Comparison of ENCODE assay signal across 9 mouse cellular contexts in the genomic region with DNA sequence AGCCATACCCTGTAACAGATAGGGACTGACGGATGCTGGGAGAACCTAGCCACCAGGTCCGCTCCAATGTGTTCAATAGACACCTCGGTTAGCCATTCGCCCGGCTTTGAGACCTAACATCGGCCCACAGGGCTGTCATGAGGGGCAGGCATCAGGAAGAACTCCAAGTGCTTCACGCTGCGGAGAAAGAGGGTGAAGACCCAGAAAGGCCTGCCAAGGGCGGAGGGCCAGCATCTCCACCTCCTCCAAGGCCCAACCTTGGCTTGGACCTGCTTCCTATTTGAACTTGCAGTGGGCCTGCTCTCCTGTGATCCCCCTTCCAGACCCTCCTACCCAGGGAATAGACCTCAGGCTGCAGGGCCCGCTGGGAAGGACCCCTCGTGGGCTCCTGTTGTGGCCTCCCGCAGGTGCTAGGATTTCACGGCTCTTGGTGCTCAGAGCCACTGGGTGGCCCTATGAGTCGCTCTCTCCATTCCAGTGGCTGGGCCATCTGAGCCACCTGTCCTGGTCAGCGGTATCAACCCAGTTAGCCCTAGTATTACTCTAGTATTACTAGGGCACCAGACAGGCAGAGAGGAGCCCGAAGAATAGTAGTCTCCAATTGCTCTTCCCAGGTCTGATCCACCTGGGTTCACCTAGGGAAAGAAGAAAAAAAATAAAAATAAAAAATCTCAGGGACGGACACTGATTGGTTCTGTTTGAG. TPM values are rescaled to one million over a fixed set of nuclear protein-coding genes. Genes with fewer than 3 reads are reported as not detected.
DNase-seq lines count a peak whose midpoint lies in the region; ATAC-seq and TF ChIP-seq lines count a peak whose summit lies in the region.
"Had no signal": no experiment of that assay in that cellular context is flagged by ENCODE, and none has a peak within 500 bp of the region (broad histone marks: within the 10 kb centered on the region; RNA-seq: fewer than 3 reads in every experiment).

No protein-coding gene starts in this region.

- ATAC-seq in frontal cortex, adult (ENCODE audit: low TSS enrichment): 0 out of 2 replicates have a peak, but pooled peaks have one; percentile 10
- peak; percentile 11; the same call in 1 of the 2 replicates for ATAC-seq in liver, postnatal 0 days
- ATAC-seq in hindbrain, embryonic 15.5 days (ENCODE audit: low FRiP score, low read depth): no peak
- no peak for ATAC-seq in neural tube, embryonic 13.5 days (ENCODE audit: low read depth)

- no peaks in the 10 kb centered on the region for H3K36me3 ChIP-seq in liver, postnatal 0 days (replicated peaks; ENCODE audit: insufficient read depth, low read length)
- H3K36me3 ChIP-seq in hindbrain, embryonic 15.5 days: no peaks in the 10 kb centered on the region
- H3K36me3 ChIP-seq in neural tube, embryonic 13.5 days: no peaks in the 10 kb centered on the region

- H3K9ac ChIP-seq in liver, postnatal 0 days (replicated peaks): no peak overlapping the region
- H3K9ac ChIP-seq in hindbrain, embryonic 15.5 days: no peak overlapping the region
- H3K9ac ChIP-seq in neural tube, embryonic 13.5 days: no peak overlapping the region

- TF ChIP-seq CTCF in liver, postnatal 0 days (IDR thresholded peaks at IDR 0.05; ENCODE audit: low read depth): no peak

- H3K9me3 ChIP-seq in liver, postnatal 0 days (ENCODE audit: low read length): no peaks in the 10 kb centered on the region
- H3K9me3 ChIP-seq in hindbrain, embryonic 15.5 days: no peaks in the 10 kb centered on the region
- H3K9me3 ChIP-seq in neural tube, embryonic 13.5 days: no peaks in the 10 kb centered on the region

- H3K4me3 ChIP-seq in liver, postnatal 0 days (ENCODE audit: low read depth, low read length): no peak overlapping the region
- no peak overlapping the region for H3K4me3 ChIP-seq in hindbrain, embryonic 15.5 days
- no peak overlapping the region for H3K4me3 ChIP-seq in neural tube, embryonic 13.5 days

- TF ChIP-seq EP300 in liver, postnatal 0 days (IDR thresholded peaks at IDR 0.05; ENCODE audit: low read depth): no peak

- WGBS in liver, postnatal 0 days (ENCODE audit: insufficient replicate concordance): 77% methylated on average over 17 of the region's 17 CpGs
- WGBS in hindbrain, embryonic 15.5 days: 78% methylated on average over 17 of the region's 17 CpGs
- 83% methylated on average over 17 of the region's 17 CpGs for WGBS in neural tube, embryonic 13.5 days

- H3K4me2 ChIP-seq in liver, postnatal 0 days (ENCODE audit: low read depth, low read length): no peak overlapping the region
- no peak overlapping the region for H3K4me2 ChIP-seq in hindbrain, embryonic 15.5 days
- H3K4me2 ChIP-seq in neural tube, embryonic 13.5 days: no peak overlapping the region

- 0 out of 2 replicates have a peak, but pooled peaks cover 3% of the 10 kb centered on the region for H3K4me1 ChIP-seq in liver, postnatal 0 days (ENCODE audit: insufficient read depth)
- H3K4me1 ChIP-seq in hindbrain, embryonic 15.5 days (replicated peaks): peaks cover 31% of the 10 kb centered on the region
- H3K4me1 ChIP-seq in neural tube, embryonic 13.5 days (replicated peaks): peaks cover 39% of the 10 kb centered on the region

- no peak overlapping the region for H3K27ac ChIP-seq in liver, postnatal 0 days (ENCODE audit: low read depth)
- H3K27ac ChIP-seq in hindbrain, embryonic 15.5 days (replicated peaks): peak overlapping the region; percentile 59
- H3K27ac ChIP-seq in neural tube, embryonic 13.5 days (replicated peaks): peak overlapping the region; percentile 89

- H3K27me3 ChIP-seq in liver, postnatal 0 days (ENCODE audit: insufficient read depth, low read length): no peaks in the 10 kb centered on the region
- H3K27me3 ChIP-seq in hindbrain, embryonic 15.5 days: no peaks in the 10 kb centered on the region
- H3K27me3 ChIP-seq in neural tube, embryonic 13.5 days: no peaks in the 10 kb centered on the region

- no peak for DNase-seq in frontal cortex, postnatal 10 days (ENCODE audit: low spot score in 2 of 2)
- DNase-seq in liver, postnatal 0 days: no peak
- no peak for DNase-seq in liver
- no peak for DNase-seq in layer of hippocampus, postnatal 14 days (ENCODE audit: low spot score in 2 of 2)
- no peak for DNase-seq in layer of hippocampus, adult 11-12 months (ENCODE audit: low spot score)

RNA-seq across cellular contexts. Expression of a gene that starts 13.0 kb away (rescaled TPM):
- polyA plus RNA-seq in liver, postnatal 0 days (2015; fragmentation: Nextera tagmentation; extraction: Ambion mirVana): not detected in 2 replicates
- polyA plus RNA-seq in hindbrain, embryonic 15.5 days (2015; fragmentation: Nextera tagmentation; extraction: Ambion mirVana): 1.5 and 2.2 TPM in 2 replicates
- 2.3 and 2.7 TPM in 2 replicates for polyA plus RNA-seq in neural tube, embryonic 13.5 days (2015; fragmentation: Nextera tagmentation; extraction: Ambion mirVana)
- total RNA-seq in layer of hippocampus, postnatal 14 days (2021): under 1 TPM in 1 of 2 experiments, not detected in 1; 0.33 TPM
- total RNA-seq: gastrocnemius, postnatal 4 days had no signal

RNA-seq across cellular contexts. Expression of a gene that starts 38.0 kb away (rescaled TPM):
- 7.1 and 7.7 TPM in 2 replicates for polyA plus RNA-seq in liver, postnatal 0 days (2015; fragmentation: Nextera tagmentation; extraction: Ambion mirVana)
- 15.4 and 20.1 TPM in 2 replicates for polyA plus RNA-seq in hindbrain, embryonic 15.5 days (2015; fragmentation: Nextera tagmentation; extraction: Ambion mirVana)
- polyA plus RNA-seq in neural tube, embryonic 13.5 days (2015; fragmentation: Nextera tagmentation; extraction: Ambion mirVana): 17.0 and 17.1 TPM in 2 replicates
- 100 to 1,000 TPM in 1 of 2 experiments, 10 to 100 TPM in 1; 94.0 to 107 TPM for total RNA-seq in layer of hippocampus, postnatal 14 days (2021)

Comparison
In these comparisons a context has a peak if more than half of its experiments do, and no peak if none do; other contexts are left out.
1. ATAC-seq: peak in frontal cortex, adult (single experiment) and liver, postnatal 0 days (single experiment); none in hindbrain, embryonic 15.5 days (single experiment) and neural tube, embryonic 13.5 days (single experiment).